8 mouse cellular contexts compared by ENCODE assay signal in the genomic region with DNA sequence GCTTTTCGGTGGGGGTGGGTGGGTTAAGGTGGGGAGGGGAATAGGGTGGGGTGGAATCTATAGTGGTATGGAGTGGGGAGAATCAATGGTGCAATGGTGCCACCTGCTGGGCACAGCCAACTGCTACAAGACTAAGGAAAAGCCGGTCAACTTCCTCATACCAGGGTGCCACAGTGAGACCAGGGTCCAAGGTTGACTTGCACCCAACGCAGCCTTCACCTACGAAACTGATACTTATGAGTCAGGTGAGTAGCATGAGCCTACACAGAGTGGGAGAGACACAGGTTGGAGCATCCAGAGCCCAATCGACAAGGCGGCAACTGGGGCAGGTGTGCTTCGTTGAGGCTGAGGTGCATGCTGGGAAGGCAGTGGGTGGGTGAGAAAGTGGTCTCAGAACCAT. TPM values are rescaled to one million over a fixed set of nuclear protein-coding genes. Genes with fewer than 3 reads are reported as not detected.
DNase-seq lines count a peak whose midpoint lies in the region; ATAC-seq and TF ChIP-seq lines count a peak whose summit lies in the region.

No protein-coding gene starts in this region.

- H3K4me3 ChIP-seq in E14TG2a.4 (replicated peaks; ENCODE audit: low read length): no peak overlapping the region; the same call in 1 of the 2 replicates
- peak overlapping the region; percentile 38 for H3K4me3 ChIP-seq in erythroblast, embryonic 14.5 days (replicated peaks)

- intact Hi-C loops in heart, postnatal 10 days (cut with DNase I): loop anchor here (1.0 to 10.0 kb wide), 4 partner anchors 17 to 373 kb away; no protein-coding TSS in a partner anchor

- peak; percentile 41 for TF ChIP-seq CTCF in E14TG2a.4 (conservative IDR thresholded peaks at IDR 0.05; ENCODE audit: low read length)
- peak; percentile 84 for TF ChIP-seq CTCF in brain, embryonic 14.5 days (IDR thresholded peaks at IDR 0.05; ENCODE audit: borderline replicate concordance, extremely low read depth, insufficient read depth, insufficient read length)

- no peak for TF ChIP-seq POLR2A in brain, embryonic 14.5 days (IDR thresholded peaks at IDR 0.05; ENCODE audit: borderline replicate concordance, extremely low read depth, insufficient read depth, insufficient read length, poor library complexity, severe bottlenecking)

- H3K9me3 ChIP-seq in E14TG2a.4 (ENCODE audit: low read length): 0 out of 2 replicates have a peak, but pooled peaks cover 3% of the 10 kb centered on the region
- no peaks in the 10 kb centered on the region for H3K9me3 ChIP-seq in erythroblast, embryonic 14.5 days (ENCODE audit: control insufficient read depth, low read length)

- peaks cover 15% of the 10 kb centered on the region for H3K4me1 ChIP-seq in E14TG2a.4 (replicated peaks; ENCODE audit: low read depth, low read length)
- H3K4me1 ChIP-seq in erythroblast, embryonic 14.5 days (ENCODE audit: control insufficient read depth): peaks cover 10% of the 10 kb centered on the region

- peak; percentile 74 for ATAC-seq in neutrophil, adult 5-6 weeks (ENCODE audit: extremely low read depth, insufficient number of reproducible peaks, low FRiP score, poor library complexity, severe bottlenecking)

- H3K36me3 ChIP-seq in E14TG2a.4 (ENCODE audit: insufficient read depth, low read length): peaks cover 28% of the 10 kb centered on the region
- peaks cover 35% of the 10 kb centered on the region for H3K36me3 ChIP-seq in erythroblast, embryonic 14.5 days (ENCODE audit: control insufficient read depth)

- DNase-seq in brain, embryonic 14.5 days (ENCODE audit: low read depth): peak; percentile 77
- peak; percentile 69 to 80 for DNase-seq in heart, postnatal 10 days
- DNase-seq in kidney, postnatal 4 days: peak; percentile 86 to 87
- peak; percentile 66 to 68 for DNase-seq in lung, adult 18-20 months
- peak; percentile 47 to 75 for DNase-seq in thymus, postnatal 10 days (ENCODE audit: low spot score in 2 of 2)

- peaks cover 43% of the 10 kb centered on the region for H3K27me3 ChIP-seq in E14TG2a.4 (ENCODE audit: insufficient read depth, low read length)
- no peaks in the 10 kb centered on the region; the same call in 1 of the 2 replicates for H3K27me3 ChIP-seq in erythroblast, embryonic 14.5 days (ENCODE audit: control insufficient read depth)

RNA-seq across cellular contexts. Expression of a gene that starts 1.0 kb away (rescaled TPM):
- 25.9 and 42.1 TPM in 2 replicates for polyA plus RNA-seq in brain, embryonic 14.5 days (2012; rRNA removed)
- polyA plus RNA-seq in erythroblast, embryonic 14.5 days (2012): 0.01 and 0.11 TPM in 2 replicates
- 1 to 10 TPM; 4.2 to 4.6 TPM for total RNA-seq in heart, postnatal 10 days (2021)
- total RNA-seq in neutrophil, adult 5-6 weeks (2017): 11.0 and 12.6 TPM in 2 replicates

RNA-seq across cellular contexts. Expression of a gene that starts 25.0 kb away (rescaled TPM):
- polyA plus RNA-seq in brain, embryonic 14.5 days (2012; rRNA removed): 0.18 and 0.33 TPM in 2 replicates
- polyA plus RNA-seq in erythroblast, embryonic 14.5 days (2012): 0.37 and 0.42 TPM in 2 replicates
- under 1 TPM; 0.12 to 0.14 TPM for total RNA-seq in heart, postnatal 10 days (2021)
- 0.61 and 1.4 TPM in 2 replicates for total RNA-seq in neutrophil, adult 5-6 weeks (2017)

RNA-seq across cellular contexts. Expression of a gene that starts 57.7 kb away (rescaled TPM):
- 20.1 and 25.7 TPM in 2 replicates for polyA plus RNA-seq in brain, embryonic 14.5 days (2012; rRNA removed)
- polyA plus RNA-seq in erythroblast, embryonic 14.5 days (2012): 6.8 and 7.1 TPM in 2 replicates
- 1 to 10 TPM; 1.9 to 3.0 TPM for total RNA-seq in heart, postnatal 10 days (2021)
- total RNA-seq in neutrophil, adult 5-6 weeks (2017): 7.6 and 11.2 TPM in 2 replicates
